Mouse (Mus musculus): ENCODE results near the gene Enah.

Enah gene

GRCm38 (mm10) chr1:181900846-181901245, 118.9 kb downstream of the Enah start:
- in situ Hi-C loops (cut with MboI; ENCODE audit: low pct_unique_long_range_greater_than_20kb in 1 of 2, low sequenced_read_pairs in 2 of 2, unreplicated experiment in 1 of 2) = no loop called here

GRCm38 (mm10) chr1:181898961-181899360, 120.8 kb downstream of the Enah start:
- in situ Hi-C loops (cut with MboI; ENCODE audit: low pct_unique_long_range_greater_than_20kb in 1 of 2, low sequenced_read_pairs in 2 of 2, unreplicated experiment in 1 of 2) = loop anchor here (25.0 kb wide), 2 partner anchors 413 to 638 kb away; no protein-coding TSS in a partner anchor

- in situ Hi-C loops (cut with MboI; ENCODE audit: low pct_unique_long_range_greater_than_20kb in 1 of 2, low sequenced_read_pairs in 2 of 2, unreplicated experiment in 1 of 2) = loop anchor here (25.0 kb wide), 2 partner anchors 415 to 640 kb away; no protein-coding TSS in a partner anchor
These were observed 122.8 kb downstream of the Enah start for GRCm38 (mm10) chr1:181896991-181897390.

- in situ Hi-C loops (cut with MboI; ENCODE audit: low pct_unique_long_range_greater_than_20kb in 1 of 2, low sequenced_read_pairs in 2 of 2, unreplicated experiment in 1 of 2) = loop anchor here (5.0 to 25.0 kb wide), 3 partner anchors 224 to 644 kb away; no protein-coding TSS in a partner anchor
These were observed 126.1 kb downstream of the Enah start for GRCm38 (mm10) chr1:181893721-181894120.

GRCm38 (mm10) chr1:181889670-181890069, 130.1 kb downstream of the Enah start:
- in situ Hi-C loops (cut with MboI; ENCODE audit: low pct_unique_long_range_greater_than_20kb in 1 of 2, low sequenced_read_pairs in 2 of 2, unreplicated experiment in 1 of 2) = loop anchor here (5.0 to 25.0 kb wide), 4 partner anchors 155 to 648 kb away; no protein-coding TSS in a partner anchor

- in situ Hi-C loops (cut with MboI; ENCODE audit: low pct_unique_long_range_greater_than_20kb in 1 of 2, low sequenced_read_pairs in 2 of 2, unreplicated experiment in 1 of 2) = loop anchor here (5.0 to 25.0 kb wide), 4 partner anchors 154 to 648 kb away; no protein-coding TSS in a partner anchor
These were observed 131.0 kb downstream of the Enah start for GRCm38 (mm10) chr1:181888801-181889200.

- in situ Hi-C loops (cut with MboI; ENCODE audit: low pct_unique_long_range_greater_than_20kb in 1 of 2, low sequenced_read_pairs in 2 of 2, unreplicated experiment in 1 of 2) = loop anchor here (5.0 to 25.0 kb wide), 4 partner anchors 147 to 656 kb away; no protein-coding TSS in a partner anchor
These were observed 138.3 kb downstream of the Enah start for GRCm38 (mm10) chr1:181881532-181881931.

GRCm38 (mm10) chr1:181880752-181881325, 139.0 kb downstream of the Enah start:
- in situ Hi-C loops (cut with MboI; ENCODE audit: low pct_unique_long_range_greater_than_20kb in 1 of 2, low sequenced_read_pairs in 2 of 2, unreplicated experiment in 1 of 2) = loop anchor here (5.0 to 25.0 kb wide), 4 partner anchors 146 to 656 kb away; no protein-coding TSS in a partner anchor

GRCm38 (mm10) chr1:181878436-181878835, 141.4 kb downstream of the Enah start:
- in situ Hi-C loops (cut with MboI; ENCODE audit: low pct_unique_long_range_greater_than_20kb in 1 of 2, low sequenced_read_pairs in 2 of 2, unreplicated experiment in 1 of 2) = loop anchor here (25.0 kb wide), 2 partner anchors 434 to 659 kb away; no protein-coding TSS in a partner anchor

GRCm38 (mm10) chr1:181877088-181877487, 142.7 kb downstream of the Enah start:
- in situ Hi-C loops (cut with MboI; ENCODE audit: low pct_unique_long_range_greater_than_20kb in 1 of 2, low sequenced_read_pairs in 2 of 2, unreplicated experiment in 1 of 2) = loop anchor here (25.0 kb wide), 2 partner anchors 435 to 660 kb away; no protein-coding TSS in a partner anchor

- in situ Hi-C loops (cut with MboI; ENCODE audit: low pct_unique_long_range_greater_than_20kb in 1 of 2, low sequenced_read_pairs in 2 of 2, unreplicated experiment in 1 of 2) = loop anchor here (25.0 kb wide), 2 partner anchors 436 to 661 kb away; no protein-coding TSS in a partner anchor
These were observed 143.1 kb downstream of the Enah start for GRCm38 (mm10) chr1:181876656-181877055.

- in situ Hi-C loops (cut with MboI; ENCODE audit: low pct_unique_long_range_greater_than_20kb in 1 of 2, low sequenced_read_pairs in 2 of 2, unreplicated experiment in 1 of 2) = no loop called here
These were observed 146.5 kb downstream of the Enah start for GRCm38 (mm10) chr1:181873086-181873920.

GRCm38 (mm10) chr1:181872639-181873038, 147.2 kb downstream of the Enah start:
- in situ Hi-C loops (cut with MboI; ENCODE audit: low pct_unique_long_range_greater_than_20kb in 1 of 2, low sequenced_read_pairs in 2 of 2, unreplicated experiment in 1 of 2) = no loop called here

GRCm38 (mm10) chr1:181866429-181867280, 153.1 kb downstream of the Enah start:
- in situ Hi-C loops (cut with MboI; ENCODE audit: low pct_unique_long_range_greater_than_20kb in 1 of 2, low sequenced_read_pairs in 2 of 2, unreplicated experiment in 1 of 2) = no loop called here

- in situ Hi-C loops (cut with MboI; ENCODE audit: low pct_unique_long_range_greater_than_20kb in 1 of 2, low sequenced_read_pairs in 2 of 2, unreplicated experiment in 1 of 2) = no loop called here
These were observed 153.9 kb downstream of the Enah start for GRCm38 (mm10) chr1:181865863-181866216.

- in situ Hi-C loops (cut with MboI; ENCODE audit: low pct_unique_long_range_greater_than_20kb in 1 of 2, low sequenced_read_pairs in 2 of 2, unreplicated experiment in 1 of 2) = no loop called here
These were observed 154.6 kb downstream of the Enah start for GRCm38 (mm10) chr1:181864971-181865862.

GRCm38 (mm10) chr1:181863431-181863830, 156.4 kb downstream of the Enah start:
- in situ Hi-C loops (cut with MboI; ENCODE audit: low pct_unique_long_range_greater_than_20kb in 1 of 2, low sequenced_read_pairs in 2 of 2, unreplicated experiment in 1 of 2) = no loop called here
